Mouse (Mus musculus): Measurements from ENCODE around the gene Gprasp1. TPM values are rescaled to one million over a fixed set of nuclear protein-coding genes. Genes with fewer than 3 reads are reported as not detected.

The Gprasp1 gene
- polyA plus RNA-seq, 1 experiment from 2014 or later = 94.4 TPM

MicroRNA genes within 50 kb of the gene (microRNA counts, 519-probe panel; counts per million panel counts)
- microRNA mmu-miR-1970 = not detected

Small RNA genes within 50 kb of the gene (microRNA-seq; reads per million reads assigned to microRNA genes)
- not detected for gene Mir1970
- not detected for gene Mir7646

Other genes with a start within 250 kb of the Gprasp1 start
- gene AV320801, start 248.1 kb upstream of the Gprasp1 start, polyA plus RNA-seq (2014; fragmentation: Nextera tagmentation; extraction: Ambion mirVana) = not detected in 2 replicates
- not detected in 2 replicates for gene Nxf7, start 144.0 kb upstream of the Gprasp1 start, polyA plus RNA-seq (2014; fragmentation: Nextera tagmentation; extraction: Ambion mirVana)
- not detected in 2 replicates for gene Prame, start 115.0 kb upstream of the Gprasp1 start, polyA plus RNA-seq (2014; fragmentation: Nextera tagmentation; extraction: Ambion mirVana)
- gene Tcp11x2, start 48.9 kb upstream of the Gprasp1 start, polyA plus RNA-seq (2014; fragmentation: Nextera tagmentation; extraction: Ambion mirVana) = not detected in 2 replicates
- gene Tmsb15a, start 17.5 kb upstream of the Gprasp1 start, polyA plus RNA-seq (2014; fragmentation: Nextera tagmentation; extraction: Ambion mirVana) = not detected in 2 replicates
- 7.6 TPM in 2 replicates for gene Armcx5, start within 50 bp of the Gprasp1 start, polyA plus RNA-seq (2014; fragmentation: Nextera tagmentation; extraction: Ambion mirVana)
- gene Bhlhb9, start 54.9 kb downstream of the Gprasp1 start, polyA plus RNA-seq (2014; fragmentation: Nextera tagmentation; extraction: Ambion mirVana) = 88.2 and 104 TPM in 2 replicates
- gene Gprasp2, start 96.3 kb downstream of the Gprasp1 start, polyA plus RNA-seq (2014; fragmentation: Nextera tagmentation; extraction: Ambion mirVana) = 100 and 111 TPM in 2 replicates